Mouse (Mus musculus) common myeloid progenitor, adult 5-6 weeks (primary cell): ENCODE results near the gene Slc16a2. TPM values are rescaled to one million over a fixed set of nuclear protein-coding genes. Genes with fewer than 3 reads are reported as not detected.
"Not testable (repeated sequence)": the region's sequence is repeated elsewhere in the genome, so short reads cannot be mapped to it uniquely, and the experiment has no call there.

Source experiments
- ATAC-seq: replicated peaks from 2 replicates; pipeline ENCODE4 v1.8.0; 2016; ENCODE audit warnings: low read depth, mild to moderate bottlenecking, moderate TSS enrichment, inconsistent platforms; ENCODE audit not compliant: poor library complexity, severe bottlenecking
- total RNA-seq: library from RNA; stranded (forward); fragments of 200-1000, 187-1606 nt; gene quantifications from 2 replicates; pipeline ENCODE4 v1.2.3, GENCODE M21; 2017

The Slc16a2 gene
- total RNA-seq, 1 experiment from 2014 or later = 0.18 TPM

- no peak for ATAC-seq
Measured at GRCm38 (mm10) chrX:103670245-103670644, 151.5 kb downstream of the Slc16a2 start.

- not testable (repeated sequence) for ATAC-seq
Measured at GRCm38 (mm10) chrX:103664445-103664844, 157.3 kb downstream of the Slc16a2 start.

- ATAC-seq = no peak
Measured at GRCm38 (mm10) chrX:103658985-103659384, 162.8 kb downstream of the Slc16a2 start.

GRCm38 (mm10) chrX:103653021-103653420, 168.8 kb downstream of the Slc16a2 start:
- ATAC-seq = no peak

- no peak for ATAC-seq
Measured at GRCm38 (mm10) chrX:103652048-103652447, 169.7 kb downstream of the Slc16a2 start.

Other genes starting within 250 kb of the Slc16a2 start
- not detected in 2 replicates for gene Zcchc13, start 191.4 kb downstream of the Slc16a2 start, total RNA-seq
- gene Rlim, start 159.3 kb upstream of the Slc16a2 start, total RNA-seq = 125 and 139 TPM in 2 replicates